Mouse (Mus musculus): ENCODE measurements around the gene Pinlyp.

DNA sequence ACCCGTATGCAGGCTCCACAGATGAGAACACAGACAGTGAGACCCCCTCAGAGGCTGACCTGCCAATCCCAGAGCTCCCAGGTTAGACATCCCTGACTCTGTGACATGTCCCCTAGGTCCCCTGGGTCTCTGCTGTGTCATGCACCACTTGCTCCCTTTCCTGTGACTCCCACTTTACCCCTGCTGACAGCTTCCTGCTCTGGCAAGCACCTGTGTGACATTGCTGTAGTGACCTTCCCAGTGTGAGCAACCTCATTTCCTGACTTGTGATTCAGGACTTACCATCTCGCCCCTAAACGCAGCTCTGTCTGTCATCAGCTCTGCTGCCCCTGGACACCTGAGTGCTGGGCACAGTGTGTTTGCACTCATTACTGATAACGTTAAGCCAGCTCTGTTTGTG, 25.2 kb upstream of the Pinlyp start:
- TF ChIP-seq CTCF (IDR thresholded peaks at IDR 0.05; ENCODE audit: low read depth, low read length) (no peak), GATA1 (IDR thresholded peaks at IDR 0.05; ENCODE audit: borderline replicate concordance, low read length) (no peak), TAL1 (conservative IDR thresholded peaks at IDR 0.05; ENCODE audit: low read depth, low read length) (no peak)

Data from G1E (cell line).